Mouse (Mus musculus) olfactory bulb, adult 2 months (tissue): ENCODE data around the gene Fignl2.

Experiments used
- CTCF ChIP-seq: fragments of 200-500 bp; IDR thresholded peaks from 2 replicates; pipeline ENCODE4 v1.5.1; 2012; ENCODE audit warnings: low read depth, mild to moderate bottlenecking, low read length, moderate library complexity; ENCODE audit not compliant: insufficient read depth
- POLR2A ChIP-seq: fragments of 200-500 bp; IDR thresholded peaks from 2 replicates; pipeline ENCODE4 v1.6.1; 2012; ENCODE audit warnings: mild to moderate bottlenecking, low read depth, low read length, moderate library complexity; ENCODE audit not compliant: insufficient read depth

DNA sequence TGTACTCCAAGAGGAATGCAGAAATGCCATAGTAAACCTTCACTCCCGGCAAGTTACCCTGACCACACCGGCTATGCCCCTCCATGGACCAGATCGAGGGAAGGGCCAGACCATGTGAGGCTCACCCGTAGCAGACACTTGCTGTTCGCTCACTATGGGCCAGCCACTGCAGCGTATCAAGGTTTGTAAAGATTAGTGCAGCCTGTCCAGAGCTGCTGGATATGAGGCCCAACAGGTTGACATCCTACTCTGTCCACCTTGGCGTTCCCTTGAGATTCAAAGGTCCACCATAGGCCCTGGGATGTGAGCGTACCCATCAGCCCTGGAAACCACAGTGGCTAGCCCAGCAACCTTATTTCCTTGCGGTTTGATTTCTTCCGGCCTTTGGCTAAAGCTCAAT lies 23.8 kb downstream of the Fignl2 start:
- TF ChIP-seq CTCF: no peak
- no peak for TF ChIP-seq POLR2A
